Mouse (Mus musculus) lung, adult 2 months (tissue): ENCODE data around the gene Rras2.

Source experiments
- CTCF ChIP-seq: fragments of 200-500 bp; IDR thresholded peaks from 2 replicates; pipeline ENCODE4 v1.5.1; 2011; ENCODE audit warnings: mild to moderate bottlenecking, low read length, control low read depth; ENCODE audit not compliant: insufficient read depth
- POLR2A ChIP-seq: fragments of 200-500 bp; IDR thresholded peaks from 2 replicates; pipeline ENCODE4 v1.6.1; 2011; ENCODE audit warnings: low read depth, mild to moderate bottlenecking, control low read depth, low read length, borderline replicate concordance; ENCODE audit errors: extremely low read depth

DNA sequence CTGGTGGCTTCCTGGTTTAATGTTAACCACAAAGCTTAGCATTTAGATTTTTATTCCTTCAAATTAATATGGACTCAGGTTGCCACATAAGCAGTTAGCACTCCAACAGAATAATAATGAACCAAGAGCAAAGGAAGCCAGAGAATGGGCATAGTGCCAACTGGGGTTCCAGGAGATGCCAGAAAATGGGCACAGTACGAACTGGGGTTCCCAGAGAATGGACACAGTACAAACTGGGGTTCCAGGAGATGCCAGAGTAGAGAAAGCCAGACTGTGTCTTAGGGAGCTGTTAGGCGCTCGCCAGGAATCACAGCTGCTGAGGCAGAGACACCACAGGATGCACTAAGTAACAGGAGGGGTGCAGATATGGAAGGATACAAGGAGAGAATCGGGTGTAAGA, 80.3 kb downstream of the Rras2 start:
- TF ChIP-seq POLR2A (no peak), CTCF (no peak)
